Mouse (Mus musculus) G1E (cell line): Measurements from ENCODE around the gene Slc9b2.

Experiments
- CTCF ChIP-seq: IDR thresholded peaks from 2 replicates; pipeline ENCODE4 v1.5.1; 2012; ENCODE audit warnings: low read depth, low read length, inconsistent platforms, mixed read lengths
- GATA1 ChIP-seq: IDR thresholded peaks from 2 replicates; pipeline ENCODE4 v1.6.1; 2012; ENCODE audit warnings: borderline replicate concordance, low read length, inconsistent platforms, mixed read lengths
- GATA2 ChIP-seq: IDR thresholded peaks from 2 replicates; pipeline ENCODE4 v1.6.1; 2012; ENCODE audit warnings: low read depth, low read length, inconsistent platforms, borderline replicate concordance
- POLR2AphosphoS5 ChIP-seq: IDR thresholded peaks from 2 replicates; pipeline ENCODE4 v1.6.1; 2012; ENCODE audit warnings: low read depth, low read length, inconsistent platforms; ENCODE audit not compliant: insufficient replicate concordance
- TAL1 ChIP-seq: conservative IDR thresholded peaks from 2 replicates; pipeline ENCODE4 v1.6.1; 2012; ENCODE audit warnings: low read depth, low read length, inconsistent platforms, mixed read lengths

DNA sequence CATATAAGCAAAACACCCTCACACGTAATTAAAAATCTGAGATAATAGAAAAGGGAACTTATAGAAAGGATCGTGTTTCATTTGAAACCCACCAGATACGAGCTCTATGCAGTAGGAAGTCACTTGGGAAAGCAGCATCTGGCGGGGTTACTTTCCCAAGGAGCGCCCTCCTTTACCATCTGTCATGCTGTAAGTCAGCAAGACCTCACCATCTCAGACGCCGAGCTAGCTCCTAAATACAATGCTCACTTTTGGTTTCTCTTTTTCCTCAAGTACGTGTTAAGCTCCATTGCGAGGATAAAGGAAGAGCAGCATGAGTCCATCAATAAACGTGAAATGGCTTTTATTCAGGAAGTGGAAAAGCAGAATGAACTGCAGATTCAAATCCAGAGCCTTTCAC lies 48.6 kb upstream of the Slc9b2 start:
- TF ChIP-seq CTCF = no peak
- TF ChIP-seq GATA1 = no peak
- no peak for TF ChIP-seq POLR2AphosphoS5
- TF ChIP-seq TAL1 = no peak
- TF ChIP-seq GATA2 = no peak
